Mouse (Mus musculus): ENCODE data around the gene Pde5a. TPM values are rescaled to one million over a fixed set of nuclear protein-coding genes. Genes with fewer than 3 reads are reported as not detected.
A peak's percentile ranks its signal among the peaks of the same experiment; 100 is the strongest.

Gene Pde5a
- 10 to 100 TPM; 19.8 to 23.8 TPM for total RNA-seq (2021)
- long read RNA-seq, experiment 1, partial matches to known transcripts, result 1 of 4 reads
- long read RNA-seq, experiment 1, other reads (novel, unspliced or antisense), result 3 of 4 reads
- long read RNA-seq, experiment 2, result 0 reads

DNA sequence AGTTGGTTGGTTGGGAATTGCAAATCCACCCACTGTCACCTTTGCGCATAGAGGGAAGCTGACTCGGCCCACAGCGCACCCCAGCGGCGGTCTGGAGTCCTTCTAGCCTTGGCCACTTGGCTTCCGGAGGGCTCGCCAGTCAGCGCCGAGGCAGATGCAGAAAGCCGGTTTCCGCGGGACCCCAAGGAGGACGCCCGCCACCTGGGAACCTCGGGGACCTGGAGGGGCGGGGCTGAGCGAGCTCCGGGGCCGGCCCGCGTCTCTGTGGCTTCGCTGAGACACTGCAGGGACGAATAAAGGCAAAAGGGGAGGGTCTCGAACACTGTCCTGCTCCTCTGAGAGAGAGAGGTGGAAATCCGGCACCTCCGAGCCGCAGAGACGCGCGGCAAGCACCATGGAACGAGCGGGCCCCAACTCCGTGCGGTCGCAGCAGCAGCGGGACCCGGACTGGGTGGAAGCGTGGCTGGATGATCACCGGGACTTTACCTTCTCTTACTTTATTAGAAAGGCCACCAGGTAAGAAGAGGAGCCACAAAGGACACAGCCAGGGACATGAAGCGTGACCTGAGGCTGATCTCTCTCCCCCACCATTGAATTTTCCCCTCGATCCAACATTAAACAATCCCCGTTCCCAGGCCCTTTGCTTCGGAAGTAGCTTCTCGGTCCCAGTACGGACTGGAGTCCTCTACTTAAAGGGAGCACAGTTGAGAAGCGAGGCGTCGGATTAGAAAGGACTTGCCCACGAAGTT lies at the start of gene Pde5a:
Gene Pde5a, plus strand, starts transcription at position 96 of the 749 bp plus-strand sequence.
- DNase-seq (ENCODE audit: low spot score in 2 of 2), result peak; percentile 44 to 50

DNA sequence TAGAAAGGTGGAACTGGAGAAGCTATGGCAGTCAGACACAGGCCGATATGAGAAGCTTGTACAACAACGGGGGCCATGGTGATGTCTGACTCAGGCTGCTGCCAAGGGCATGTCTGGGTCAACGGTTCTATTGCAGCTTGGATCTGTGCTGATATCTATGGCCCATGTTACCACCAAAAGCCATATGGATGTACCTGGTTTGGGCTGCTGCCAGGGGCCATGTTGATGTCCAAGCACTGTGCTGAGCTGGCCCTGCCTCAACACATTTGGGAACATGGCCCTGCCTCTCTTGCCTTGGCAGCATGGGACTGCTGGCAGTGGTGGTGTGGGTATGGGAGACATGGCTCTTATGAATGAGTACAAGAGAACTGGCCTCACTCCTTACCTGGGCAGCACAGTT lies 47.9 kb upstream of the Pde5a start:
- DNase-seq (ENCODE audit: low spot score in 2 of 2), result no peak

DNA sequence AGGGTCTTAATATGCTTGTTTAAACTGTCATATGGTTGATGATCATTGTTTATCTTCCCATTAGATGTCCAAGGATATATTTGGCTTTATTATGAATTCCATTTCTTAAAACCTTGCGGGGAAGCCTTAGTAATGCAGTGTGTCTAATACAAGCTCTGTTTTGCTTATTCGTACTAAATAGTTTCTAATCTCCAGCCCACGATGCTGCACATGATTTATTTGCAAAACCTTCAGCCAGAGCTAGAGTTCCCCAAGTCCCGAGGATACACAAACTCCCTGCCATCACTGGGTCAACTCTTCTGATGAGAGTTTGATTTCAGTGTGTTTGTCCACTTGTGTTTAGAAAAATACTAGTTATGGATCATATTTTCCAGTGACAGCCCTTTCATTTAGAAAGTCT lies 46.4 kb upstream of the Pde5a start:
- DNase-seq (ENCODE audit: low spot score in 2 of 2), result no peak

DNA sequence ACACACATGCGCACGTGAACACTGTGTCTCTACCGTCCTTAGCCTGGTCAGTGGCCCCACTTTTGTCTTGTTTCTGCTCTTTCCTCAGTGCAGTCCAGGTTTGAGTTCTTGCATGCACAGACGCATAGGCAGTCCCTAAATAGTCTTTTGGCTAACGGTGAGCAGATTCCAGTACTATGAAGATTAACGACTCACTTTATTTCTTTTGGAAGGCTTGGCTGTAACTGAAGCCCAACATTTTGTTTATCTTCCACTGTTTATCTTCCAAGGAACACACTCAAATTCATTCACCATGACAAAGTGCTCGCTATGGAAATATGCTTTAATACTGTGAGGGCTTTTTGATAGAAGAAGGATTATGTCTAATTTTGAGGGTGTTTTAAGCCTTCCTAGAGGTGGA lies 43.9 kb upstream of the Pde5a start:
- DNase-seq (ENCODE audit: low spot score in 2 of 2), result no peak

DNA sequence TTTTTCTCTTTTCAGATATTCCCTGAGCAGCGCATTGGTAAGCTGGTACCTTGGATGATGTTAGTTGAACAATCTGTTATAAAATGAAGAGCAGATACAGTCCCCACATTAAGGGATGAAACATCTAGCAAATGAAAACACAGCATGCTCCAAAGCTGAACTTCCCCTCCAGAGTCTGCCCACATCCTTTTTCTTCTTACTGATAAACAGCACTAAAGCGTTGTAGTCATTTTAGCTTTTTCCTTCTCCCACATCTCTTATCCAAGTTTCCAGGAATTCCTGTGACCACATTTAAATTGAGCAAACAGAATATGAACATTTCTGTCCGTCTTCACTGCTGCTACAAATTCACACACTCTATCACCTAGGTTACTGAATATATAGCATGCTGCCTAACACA lies 35.7 kb upstream of the Pde5a start:
- DNase-seq (ENCODE audit: low spot score in 2 of 2), result no peak

DNA sequence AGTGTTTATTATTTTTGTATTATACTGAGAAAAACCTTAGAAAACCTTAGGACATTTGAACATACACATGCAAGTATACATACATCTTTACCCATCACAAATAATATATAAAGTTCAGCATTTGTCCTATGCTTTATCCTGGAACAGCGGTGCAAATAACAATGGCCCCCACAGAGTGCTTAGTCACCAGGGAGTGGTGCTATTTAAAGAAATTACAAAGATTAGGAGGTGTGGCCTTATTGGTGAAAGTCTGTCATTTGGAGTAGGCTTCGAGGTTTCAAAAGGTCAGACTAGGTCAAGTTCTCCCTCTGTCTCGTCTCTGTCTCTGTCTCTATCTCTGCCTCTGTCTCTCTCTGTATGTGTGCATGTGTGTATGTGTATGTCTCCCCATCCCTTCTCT lies 32.9 kb upstream of the Pde5a start:
- no peak for DNase-seq (ENCODE audit: low spot score in 2 of 2)

DNA sequence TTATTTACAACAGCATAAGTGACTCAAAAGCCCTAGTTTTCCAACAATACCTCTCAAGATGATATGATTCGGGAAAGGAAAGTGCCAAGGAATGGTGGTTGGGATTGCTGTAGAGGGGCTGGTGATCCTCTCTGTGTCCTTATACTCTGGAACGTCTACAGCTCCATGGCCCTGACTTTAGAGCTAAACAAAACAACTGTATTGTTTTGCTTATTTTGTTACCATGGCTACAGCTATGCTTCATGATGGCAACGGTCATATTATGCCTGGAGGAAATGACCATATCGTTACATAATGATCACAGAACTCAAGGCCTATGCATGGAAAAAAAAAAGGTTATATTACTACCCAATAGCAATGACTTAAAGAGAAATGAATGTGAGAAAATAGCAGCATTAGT lies 32.1 kb upstream of the Pde5a start:
- DNase-seq (ENCODE audit: low spot score in 2 of 2), result no peak

DNA sequence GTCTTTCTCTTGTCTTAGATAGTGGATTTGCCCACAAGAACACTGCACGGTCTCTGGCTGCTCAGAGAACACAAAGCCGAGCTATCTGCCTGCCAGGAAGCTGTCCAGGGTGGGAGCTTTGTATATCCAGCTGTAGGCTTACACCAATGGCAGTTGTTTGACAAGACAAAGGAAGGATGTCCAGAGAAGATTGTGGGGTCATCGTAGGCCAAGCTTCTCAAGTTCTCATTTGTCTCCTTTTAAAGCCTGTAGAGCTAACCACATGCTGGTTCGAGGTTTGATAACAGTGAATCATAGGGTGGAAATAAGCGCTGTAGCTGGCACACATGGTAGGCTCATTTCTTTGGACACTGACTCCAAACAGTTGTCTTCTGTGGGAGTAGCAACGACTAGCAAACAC lies 24.5 kb upstream of the Pde5a start:
- no peak for DNase-seq (ENCODE audit: low spot score in 2 of 2)

DNA sequence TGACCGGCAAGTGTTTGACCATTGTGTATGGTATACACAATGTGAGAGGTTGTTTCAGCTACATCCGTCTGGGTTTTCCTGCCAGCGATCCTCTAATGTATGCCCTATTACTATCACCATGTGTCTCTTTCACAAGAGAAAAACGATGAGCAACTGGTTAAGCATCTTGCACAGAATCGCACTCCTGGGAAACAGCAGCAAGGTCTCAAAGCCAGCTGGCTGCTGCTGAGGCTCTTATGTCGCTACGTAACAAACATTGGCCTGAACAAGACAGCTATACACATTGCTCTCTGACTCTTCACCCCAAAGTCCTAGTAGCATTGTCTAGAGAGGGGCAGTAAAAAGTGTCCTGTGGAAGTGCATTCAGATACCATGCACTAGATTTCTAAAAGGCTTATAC lies 23.5 kb upstream of the Pde5a start:
- no peak for DNase-seq (ENCODE audit: low spot score in 2 of 2)

DNA sequence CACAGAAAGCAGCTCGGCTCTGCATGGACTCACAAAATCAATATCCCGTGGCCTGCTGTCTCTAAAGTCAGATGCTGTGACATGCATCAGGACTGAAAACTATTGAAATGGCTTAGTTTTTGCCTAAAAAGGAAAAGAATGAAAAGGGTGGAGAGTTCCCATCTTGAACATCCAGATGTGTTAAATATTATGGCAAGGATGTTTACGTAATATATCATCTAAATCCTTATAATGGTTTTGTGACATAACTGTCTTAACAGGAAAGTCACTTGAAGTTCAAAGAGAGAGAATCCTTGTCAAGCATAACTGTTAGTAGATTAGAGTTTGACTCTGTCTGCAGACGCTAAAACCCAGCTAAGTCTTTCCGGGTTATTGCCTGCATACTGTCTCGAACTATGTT lies 20.3 kb upstream of the Pde5a start:
- no peak for DNase-seq (ENCODE audit: low spot score in 2 of 2)

DNA sequence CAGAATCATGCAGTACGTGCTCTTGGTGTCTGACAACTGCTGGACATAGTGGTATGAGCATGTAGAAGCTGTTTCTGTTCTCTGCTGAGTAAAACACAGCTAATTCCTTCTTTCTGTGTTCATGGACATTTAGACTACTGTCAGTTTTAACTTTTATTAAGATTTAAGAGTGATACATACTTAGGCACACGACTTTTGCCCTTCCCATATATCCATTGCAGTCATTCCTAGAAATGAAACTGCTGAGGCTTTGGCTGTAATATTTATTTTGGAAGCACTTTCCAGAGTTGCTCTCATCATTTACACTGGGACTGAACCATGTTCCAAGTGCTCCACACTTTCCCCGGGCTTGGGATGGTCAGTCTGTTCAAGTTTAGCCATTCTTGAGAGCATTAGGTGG lies 18.6 kb upstream of the Pde5a start:
- DNase-seq (ENCODE audit: low spot score in 2 of 2), result no peak

DNA sequence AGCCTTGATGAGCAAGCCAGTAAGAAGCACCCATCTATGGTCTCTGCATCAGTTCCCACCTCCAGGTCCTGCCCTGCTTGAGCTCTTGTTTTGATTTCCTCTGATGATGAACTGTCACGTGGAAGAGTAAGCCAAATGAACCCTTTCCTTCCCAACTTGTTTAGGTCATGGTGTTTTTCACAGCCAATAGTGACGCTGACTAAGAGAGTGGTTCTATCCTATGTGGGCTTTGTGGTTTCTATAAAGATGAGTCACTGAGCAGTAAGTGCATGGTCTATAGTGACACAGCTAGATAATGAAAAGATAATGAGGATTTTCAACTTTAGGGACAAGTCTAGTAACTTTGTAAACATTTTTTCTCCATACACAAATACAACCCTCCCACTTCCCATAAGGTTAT lies 10.1 kb upstream of the Pde5a start:
- no peak for DNase-seq (ENCODE audit: low spot score in 2 of 2)

DNA sequence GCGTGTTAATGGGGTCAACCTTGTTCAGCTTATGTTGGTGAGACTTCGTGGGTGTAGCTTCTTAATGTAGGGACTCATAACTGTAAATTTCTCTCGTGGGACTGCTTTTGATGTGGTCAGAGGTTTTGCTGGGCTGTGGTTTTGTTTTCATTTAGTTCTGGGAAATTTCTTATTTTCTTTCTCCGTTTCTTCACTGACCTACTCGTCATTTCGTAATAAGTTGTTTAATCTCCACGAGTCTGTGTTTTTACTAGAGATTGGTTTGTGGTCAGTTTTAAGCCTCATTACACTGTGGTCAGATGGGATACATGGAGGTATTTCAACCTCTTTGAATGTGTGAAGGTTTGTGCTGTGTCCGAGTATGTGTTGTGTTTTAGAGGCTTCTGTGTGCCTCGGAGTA lies 7.2 kb upstream of the Pde5a start:
- no peak for DNase-seq (ENCODE audit: low spot score in 2 of 2)

DNA sequence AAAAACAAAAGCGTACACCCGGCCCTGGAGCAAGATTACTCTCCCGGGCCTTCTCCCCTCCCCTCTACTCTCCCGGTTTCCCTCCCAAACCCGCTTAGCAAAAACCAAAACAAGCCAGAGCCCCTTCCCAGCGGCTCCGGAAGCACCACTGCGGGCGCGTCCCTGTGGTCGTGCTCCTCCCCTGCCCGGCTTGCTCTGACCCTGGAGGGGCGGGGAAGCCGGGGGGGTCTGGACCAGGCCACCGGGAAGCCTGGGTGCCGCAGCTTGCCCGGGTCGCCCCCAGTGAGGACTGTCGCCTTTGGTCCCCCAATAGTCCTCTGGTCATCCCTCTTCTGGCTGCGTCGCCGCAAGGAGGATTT lies 833 bp downstream of the Pde5a start:
- DNase-seq (ENCODE audit: low spot score in 2 of 2), result peak; percentile 1 to 3

DNA sequence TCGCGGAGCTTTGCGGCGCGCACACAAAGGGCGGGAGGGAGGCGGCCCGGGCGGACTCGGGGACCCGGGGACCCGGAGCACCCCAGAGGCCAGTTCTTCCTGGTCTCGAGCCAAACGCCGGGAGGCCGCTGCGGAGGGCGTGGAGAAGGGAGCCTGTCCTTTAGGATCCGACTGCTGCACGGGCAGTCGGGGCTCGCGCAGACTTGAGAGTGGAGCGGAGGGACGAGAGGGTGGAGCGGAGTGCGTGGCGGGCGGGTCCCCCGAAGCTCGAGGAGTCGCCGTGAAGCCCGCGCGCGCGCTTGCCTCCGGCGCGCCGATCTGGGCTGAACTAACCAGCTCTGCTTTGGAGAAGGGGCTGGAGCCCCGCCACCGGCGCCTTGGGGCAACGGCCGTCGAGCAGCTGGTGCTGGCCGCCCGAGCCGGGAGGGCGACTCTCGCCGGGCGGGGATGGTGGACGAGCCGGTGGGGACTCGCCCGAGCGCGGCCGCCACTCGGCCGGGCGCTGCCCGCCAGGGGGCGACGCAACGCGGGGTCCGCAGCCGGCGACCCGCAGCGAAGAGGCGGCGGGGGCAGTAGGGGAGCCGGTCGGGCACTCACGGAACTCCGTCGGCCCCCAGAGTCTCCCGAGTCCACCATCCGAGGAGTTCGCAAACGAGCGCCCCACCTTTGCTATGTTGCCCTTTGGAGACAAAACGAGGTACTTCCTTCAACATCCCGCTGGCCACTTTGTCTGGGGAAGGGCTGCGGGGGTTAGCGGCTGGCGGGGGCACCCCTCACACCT lies 1.4 kb downstream of the Pde5a start:
- DNase-seq (ENCODE audit: low spot score in 2 of 2), result peak; percentile 13 to 38

DNA sequence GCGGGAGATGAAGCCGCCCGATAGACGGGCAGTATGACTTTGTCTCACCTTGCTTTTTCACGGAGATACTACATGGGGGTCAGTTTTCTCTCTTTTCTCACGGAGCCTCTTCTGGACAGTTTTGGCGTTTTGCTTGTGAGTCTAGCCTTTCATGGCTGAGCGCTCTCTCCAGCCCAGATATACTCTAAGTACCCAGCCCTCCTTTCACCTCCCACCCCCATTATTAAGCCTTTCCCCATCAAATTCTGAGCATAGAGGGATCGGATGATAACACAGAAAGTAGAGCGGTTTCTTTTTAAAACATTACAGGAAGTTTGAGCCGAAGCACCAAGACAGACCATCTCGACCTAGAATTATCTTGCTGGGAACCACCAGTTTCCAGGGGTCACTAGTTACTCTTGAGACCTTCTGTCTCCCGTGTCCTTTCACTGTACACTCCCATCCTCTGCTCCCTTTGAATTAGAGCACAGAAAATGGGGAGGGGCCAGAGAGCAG lies 2.0 kb downstream of the Pde5a start:
- no peak for DNase-seq (ENCODE audit: low spot score in 2 of 2)

DNA sequence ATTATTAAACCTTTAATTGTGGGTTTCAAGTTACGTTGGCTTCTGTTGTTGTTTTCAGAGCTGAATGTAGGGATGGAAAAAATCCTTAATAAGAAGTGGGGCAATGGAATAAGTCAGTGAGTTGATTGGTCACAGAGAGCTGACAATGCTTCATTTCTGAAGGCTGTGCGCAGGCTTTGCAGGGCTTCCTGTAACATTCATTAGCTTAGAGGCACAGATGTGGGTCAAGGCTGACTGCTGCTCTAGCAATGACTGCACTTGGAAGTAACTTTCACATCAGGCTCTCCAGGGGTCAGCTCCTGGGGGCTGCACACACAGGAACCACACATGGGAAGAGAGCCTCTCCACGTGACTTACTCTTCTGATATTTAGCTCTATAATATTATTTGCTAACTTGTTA lies 5.1 kb downstream of the Pde5a start:
- no peak for DNase-seq (ENCODE audit: low spot score in 2 of 2)

DNA sequence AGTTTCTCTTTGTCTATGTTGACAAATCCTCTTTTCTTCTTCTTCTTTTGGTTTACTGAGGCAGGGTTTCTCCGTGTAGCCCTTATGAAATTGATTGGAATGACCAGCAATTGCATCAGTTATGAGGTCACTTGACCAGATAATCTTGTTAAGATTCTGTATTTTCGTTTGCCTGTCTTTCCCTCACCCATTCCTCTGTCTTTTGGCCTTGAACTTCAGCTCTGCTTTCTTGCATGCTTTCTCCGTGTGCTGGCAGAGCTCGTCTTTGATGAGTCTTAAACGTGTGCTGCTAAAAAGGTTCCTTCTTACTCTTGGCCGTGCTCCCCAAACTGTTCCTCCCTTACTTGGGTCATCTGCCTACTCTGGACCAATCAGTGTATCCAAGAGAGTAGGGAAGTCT lies 5.6 kb downstream of the Pde5a start:
- no peak for DNase-seq (ENCODE audit: low spot score in 2 of 2)

DNA sequence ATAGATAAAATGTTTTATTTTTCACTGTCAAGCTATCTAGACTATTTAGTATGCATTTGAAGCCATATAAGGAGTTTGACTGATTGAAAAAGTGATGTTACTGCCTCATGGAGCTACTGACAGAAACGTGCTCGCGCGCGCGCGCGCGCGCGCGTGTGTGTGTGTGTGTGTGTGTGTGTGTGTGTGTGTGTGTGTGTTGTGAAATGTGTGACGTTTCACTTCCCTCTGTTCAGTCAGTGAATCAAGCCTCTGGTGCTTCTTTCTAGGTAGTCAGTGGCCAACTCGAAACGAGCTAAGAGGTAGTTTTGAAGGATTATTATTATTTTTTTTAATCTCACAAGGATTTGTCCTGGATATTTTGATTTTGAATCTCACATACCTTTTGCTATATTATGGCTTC lies 10.7 kb downstream of the Pde5a start:
- no peak for DNase-seq (ENCODE audit: low spot score in 2 of 2)

DNA sequence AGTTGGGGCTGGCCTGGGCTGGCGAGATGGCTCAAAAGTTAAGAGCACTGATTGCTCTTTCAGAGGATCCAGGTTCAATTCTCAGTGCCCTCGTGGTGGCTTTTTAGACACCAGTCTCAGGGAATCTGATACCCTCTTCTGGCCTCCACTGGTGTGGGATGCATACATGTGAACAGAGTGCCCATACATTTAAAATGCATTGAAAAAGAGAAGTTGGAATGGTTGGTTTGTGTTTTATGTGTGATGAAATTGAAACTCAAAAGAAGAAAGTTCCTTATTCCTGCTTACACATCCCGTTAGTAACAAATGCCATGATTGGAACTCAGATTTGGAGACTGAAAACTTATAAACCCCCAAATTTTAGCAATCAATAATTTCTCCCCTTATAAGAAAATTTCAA lies 15.5 kb downstream of the Pde5a start:
- DNase-seq (ENCODE audit: low spot score in 2 of 2), result no peak

DNA sequence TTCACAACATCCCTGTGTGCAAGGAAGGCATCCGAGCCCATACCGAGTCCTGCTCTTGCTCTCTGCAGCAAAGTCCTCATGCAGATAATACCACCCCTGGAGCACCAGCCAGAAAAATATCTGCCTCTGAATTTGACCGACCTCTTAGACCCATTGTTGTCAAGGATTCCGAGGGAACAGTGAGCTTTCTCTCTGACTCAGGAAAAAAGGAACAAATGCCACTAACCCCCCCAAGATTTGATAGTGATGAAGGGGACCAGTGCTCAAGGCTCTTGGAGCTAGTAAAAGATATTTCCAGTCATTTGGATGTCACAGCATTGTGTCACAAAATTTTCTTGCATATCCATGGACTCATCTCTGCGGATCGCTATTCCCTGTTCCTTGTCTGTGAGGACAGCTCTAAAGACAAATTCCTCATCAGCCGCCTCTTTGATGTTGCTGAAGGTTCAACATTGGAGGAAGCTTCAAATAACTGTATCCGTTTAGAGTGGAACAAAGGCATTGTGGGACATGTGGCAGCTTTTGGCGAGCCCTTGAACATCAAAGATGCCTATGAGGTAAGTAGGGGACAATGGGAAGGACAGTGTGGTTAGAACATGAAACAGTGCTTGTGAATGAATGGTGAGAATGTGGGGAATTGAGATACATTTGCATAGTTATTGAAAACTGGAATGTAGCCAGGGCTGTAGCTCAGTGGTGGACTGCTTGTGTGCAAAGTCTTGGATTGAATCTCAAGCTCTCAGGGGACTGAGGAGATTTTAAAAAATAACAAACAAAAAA lies 19.4 kb downstream of the Pde5a start:
- DNase-seq (ENCODE audit: low spot score in 2 of 2), result no peak
